Mouse (Mus musculus): ENCODE results near the gene Cdca3. TPM values are rescaled to one million over a fixed set of nuclear protein-coding genes. Genes with fewer than 3 reads are reported as not detected.
"Not testable (repeated sequence)": the region's sequence is repeated elsewhere in the genome, so short reads cannot be mapped to it uniquely, and the experiment has no call there.

Gene Cdca3
- total RNA-seq (2022), result 1 to 10 TPM in 1 of 4 experiments, under 1 TPM in 3; 0.14 to 1.4 (median 0.40) TPM

- DNase-seq (ENCODE audit: low spot score), result peak; percentile 99
Measured at GRCm38 (mm10) chr6:124828868-124829798, at the start of gene Cdca3, which contains the start of gene Usp5. Gene Cdca3, plus strand, starts transcription at chr6:124829547. Gene Usp5, minus strand, starts transcription at chr6:124829484.

GRCm38 (mm10) chr6:124779984-124780416, 49.3 kb upstream of the Cdca3 start:
- DNase-seq (ENCODE audit: low spot score), result no peak

- no peak for DNase-seq (ENCODE audit: low spot score)
Measured at GRCm38 (mm10) chr6:124780917-124781316, 48.4 kb upstream of the Cdca3 start.

DNA sequence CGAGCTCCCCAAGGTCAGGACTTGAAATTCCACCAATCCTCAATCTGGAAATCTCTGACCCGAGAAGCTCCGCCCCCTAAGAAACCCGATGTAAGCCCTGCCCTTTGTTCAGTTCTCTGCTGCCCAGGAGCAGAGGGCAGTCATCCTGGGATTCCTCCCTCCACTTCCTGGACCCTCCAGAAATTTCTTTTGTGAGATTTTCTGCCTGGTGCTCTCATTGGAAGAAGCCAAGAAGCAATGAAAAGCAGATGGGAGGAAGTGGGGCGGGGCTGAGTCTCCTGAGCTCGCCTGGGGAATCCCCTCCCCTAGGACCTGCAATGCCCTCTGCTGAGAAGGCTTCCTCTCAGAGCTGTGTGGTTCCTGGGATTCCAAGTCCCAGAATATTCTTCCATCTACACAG, 46.9 kb upstream of the Cdca3 start:
- DNase-seq (ENCODE audit: low spot score), result no peak

DNA sequence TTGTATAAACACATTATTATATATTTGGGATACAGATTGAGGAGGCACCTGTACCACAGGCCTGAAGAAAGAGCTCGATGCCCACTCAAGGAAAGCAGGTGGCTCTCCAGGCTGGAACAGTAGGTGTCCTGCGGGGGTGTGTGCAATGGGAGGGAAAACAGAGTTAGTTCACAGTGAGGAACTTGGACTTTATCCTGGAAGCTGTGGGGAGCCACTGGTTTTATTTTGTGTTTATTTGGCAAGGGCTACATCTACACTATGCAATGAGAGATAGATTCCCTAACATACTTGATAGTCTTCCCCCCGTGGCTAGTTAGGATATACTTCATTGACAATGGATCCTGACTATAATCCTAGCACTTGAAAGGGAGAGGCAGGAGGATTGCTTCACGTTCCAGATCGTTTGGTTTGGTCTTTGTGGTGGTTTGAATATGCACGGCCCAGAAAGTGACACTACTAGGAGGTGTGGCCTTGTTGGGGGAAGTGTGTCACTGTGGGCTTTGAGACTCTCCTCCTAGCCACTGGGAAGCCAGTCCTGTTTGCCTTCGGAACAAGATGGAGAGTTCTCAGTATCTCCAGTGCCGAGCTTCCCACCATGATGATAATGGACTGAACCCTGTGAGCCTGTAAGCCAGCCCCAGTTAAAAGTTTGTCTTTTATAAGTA, 42.5 kb upstream of the Cdca3 start:
- DNase-seq (ENCODE audit: low spot score), result no peak

DNA sequence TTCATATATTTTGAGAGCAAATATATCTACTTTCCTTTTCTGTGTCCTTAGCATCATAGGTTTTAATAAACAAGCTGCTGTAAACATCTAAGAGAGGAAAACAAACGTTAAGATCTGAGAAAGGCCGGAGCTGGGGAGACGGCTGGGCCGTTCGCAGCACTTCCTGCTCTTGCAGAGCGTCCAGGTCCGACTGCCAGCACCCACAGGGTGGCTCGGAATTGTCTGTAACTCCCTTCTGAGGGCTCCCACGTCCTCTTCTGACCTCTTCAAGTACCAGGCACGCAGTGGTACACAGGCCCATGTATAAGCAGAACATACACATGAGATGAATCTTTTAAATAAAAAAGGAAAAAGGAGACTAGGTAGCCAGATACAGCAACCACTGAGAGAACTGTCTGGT, 41.6 kb upstream of the Cdca3 start:
- DNase-seq (ENCODE audit: low spot score), result no peak

DNA sequence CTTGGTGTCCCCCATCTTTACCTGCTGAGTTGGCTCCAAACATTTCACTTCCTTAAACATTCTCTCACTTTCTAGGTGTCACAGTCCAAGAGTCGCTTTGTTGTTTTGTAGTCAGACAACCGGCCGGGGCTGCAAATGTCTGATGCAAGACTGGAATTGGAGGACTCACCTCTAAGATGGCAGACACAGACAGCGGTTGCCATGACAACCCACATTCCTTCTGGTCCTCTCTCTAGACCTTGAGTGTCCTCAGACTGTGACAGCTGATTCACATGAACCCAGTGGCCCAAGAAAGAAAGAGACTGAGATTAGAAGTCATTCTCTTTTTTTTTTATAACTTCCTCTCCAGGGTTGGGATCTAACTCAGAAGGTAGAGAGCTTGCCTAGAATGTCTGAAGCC, 39.8 kb upstream of the Cdca3 start:
- DNase-seq (ENCODE audit: low spot score), result no peak

GRCm38 (mm10) chr6:124790121-124790520, 39.2 kb upstream of the Cdca3 start:
- DNase-seq (ENCODE audit: low spot score), result no peak

GRCm38 (mm10) chr6:124791911-124792310, 37.4 kb upstream of the Cdca3 start:
- DNase-seq (ENCODE audit: low spot score), result no peak

GRCm38 (mm10) chr6:124795781-124796180, 33.6 kb upstream of the Cdca3 start:
- no peak for DNase-seq (ENCODE audit: low spot score)

- DNase-seq (ENCODE audit: low spot score), result no peak
Measured at GRCm38 (mm10) chr6:124796200-124796599, 33.1 kb upstream of the Cdca3 start.

DNA sequence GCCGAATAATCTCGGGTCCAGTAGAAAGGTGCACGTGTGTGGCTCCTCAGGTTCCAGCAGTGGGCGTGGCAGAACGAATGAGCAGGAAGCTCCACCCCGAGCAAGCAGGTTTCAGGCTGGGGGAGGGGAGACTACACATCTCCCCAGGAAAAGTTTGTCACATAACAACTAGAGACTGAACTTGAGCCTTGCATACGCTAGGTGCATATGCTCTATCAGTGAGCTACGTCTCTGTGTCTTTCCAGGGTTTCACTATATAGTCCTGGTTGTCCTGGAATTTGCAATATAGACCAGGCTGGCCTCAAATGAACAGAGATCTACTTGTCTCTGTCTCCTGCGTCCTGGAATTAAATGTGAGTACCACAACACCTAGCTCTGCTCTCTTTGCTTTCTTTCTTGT, 26.9 kb upstream of the Cdca3 start:
- not testable (repeated sequence) for DNase-seq (ENCODE audit: low spot score)

DNA sequence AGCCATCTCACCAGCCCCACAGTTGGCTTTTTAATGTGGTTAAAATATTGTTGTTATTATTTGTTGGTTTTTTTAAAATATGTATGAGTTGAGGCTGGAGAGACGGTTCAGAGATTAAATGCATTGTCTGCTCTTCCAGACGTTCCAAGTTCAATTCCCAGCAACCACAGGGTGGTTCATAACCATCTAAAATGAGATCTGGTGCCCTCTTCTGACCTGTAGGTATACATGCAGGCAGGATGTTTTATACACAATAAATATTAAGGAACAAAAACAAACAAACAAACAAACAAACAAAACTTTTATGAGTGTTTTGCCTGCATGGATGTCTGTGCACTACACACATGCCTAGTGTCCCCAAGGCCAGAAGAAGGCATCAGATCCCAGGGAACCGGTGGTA, 26.3 kb upstream of the Cdca3 start:
- no peak for DNase-seq (ENCODE audit: low spot score)

DNA sequence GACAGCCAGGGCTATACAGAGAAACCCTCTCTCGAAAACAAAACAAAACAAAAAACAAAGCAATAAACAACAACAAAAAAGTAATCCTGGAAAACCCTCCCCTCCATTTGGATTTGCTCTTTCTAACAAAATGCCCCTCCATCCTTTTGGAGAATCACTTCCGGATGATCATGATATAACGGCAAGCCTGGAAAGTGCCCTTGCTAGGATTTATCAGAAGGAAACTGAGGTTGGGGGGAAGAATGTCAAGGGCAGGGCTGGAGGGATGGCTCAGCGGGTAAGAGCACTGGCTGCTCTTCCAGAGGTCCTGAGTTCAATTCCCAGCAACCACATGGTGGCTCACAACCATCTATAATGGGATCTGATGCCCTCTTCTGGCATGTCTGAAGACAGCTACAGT, 25.7 kb upstream of the Cdca3 start:
- DNase-seq (ENCODE audit: low spot score), result not testable (repeated sequence)

DNA sequence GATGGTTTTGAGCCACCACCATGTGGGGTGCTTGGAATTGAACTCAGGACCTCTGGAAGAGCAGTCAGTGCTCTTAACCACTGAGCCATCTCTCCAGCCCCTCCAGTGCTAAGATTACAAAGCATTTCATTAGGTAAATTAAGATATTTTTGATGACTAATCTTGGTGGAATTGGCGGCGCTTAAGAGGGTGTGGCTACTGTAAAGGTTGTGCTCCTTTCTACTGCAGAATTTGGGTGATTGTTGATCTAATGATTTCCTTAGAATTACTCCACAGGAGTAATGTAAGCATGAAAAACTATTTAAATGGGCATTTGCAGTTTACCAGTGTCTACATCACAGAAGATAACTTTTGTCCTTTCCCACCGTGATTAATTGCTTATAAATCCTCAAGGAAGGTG, 25.0 kb upstream of the Cdca3 start:
- DNase-seq (ENCODE audit: low spot score), result no peak

GRCm38 (mm10) chr6:124805341-124806321, 23.7 kb upstream of the Cdca3 start:
- DNase-seq (ENCODE audit: low spot score), result peak; percentile 92

GRCm38 (mm10) chr6:124806446-124807140, 22.8 kb upstream of the Cdca3 start:
- no peak for DNase-seq (ENCODE audit: low spot score)

DNA sequence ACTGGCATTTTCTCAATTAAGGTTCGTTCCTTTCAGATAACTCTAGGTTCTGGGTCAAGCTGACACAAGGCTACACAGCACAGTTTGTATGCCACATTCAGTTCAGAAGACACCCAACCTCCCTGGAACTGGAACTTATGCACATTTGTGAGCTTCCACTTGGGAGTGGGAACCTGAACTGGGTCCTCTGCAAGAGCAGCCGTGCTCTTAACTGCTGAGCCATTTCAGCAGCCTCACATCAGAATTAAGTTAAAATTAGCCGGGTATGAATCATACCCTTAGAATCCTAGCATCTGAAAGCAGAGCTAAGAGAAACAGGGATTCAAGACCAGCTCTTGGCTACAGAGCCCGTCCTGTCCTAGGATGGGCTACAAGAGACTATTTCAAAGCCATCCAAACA, 22.0 kb upstream of the Cdca3 start:
- DNase-seq (ENCODE audit: low spot score), result no peak

- DNase-seq (ENCODE audit: low spot score), result no peak
Measured at GRCm38 (mm10) chr6:124807986-124808357, 21.4 kb upstream of the Cdca3 start.

GRCm38 (mm10) chr6:124808358-124809012, 20.9 kb upstream of the Cdca3 start, which contains the start of gene Spsb2:
Gene Spsb2, plus strand, starts transcription at chr6:124808661.
- DNase-seq (ENCODE audit: low spot score), result peak; percentile 72
